Mouse (Mus musculus) G1E (cell line): Measurements from ENCODE around the gene Tspan5.

Source experiments
- CTCF ChIP-seq: IDR thresholded peaks from 2 replicates; pipeline ENCODE4 v1.5.1; 2012; ENCODE audit warnings: low read depth, low read length, inconsistent platforms, mixed read lengths
- GATA1 ChIP-seq: IDR thresholded peaks from 2 replicates; pipeline ENCODE4 v1.6.1; 2012; ENCODE audit warnings: borderline replicate concordance, low read length, inconsistent platforms, mixed read lengths

GRCm38 (mm10) chr3:138837651-138838050, 95.7 kb downstream of the Tspan5 start:
- TF ChIP-seq CTCF (no peak), GATA1 (no peak)
